Mouse (Mus musculus) intestine, postnatal 0 days (tissue): ENCODE measurements at regions not wholly inside any gene's neighbourhood (a gene's known extent, or its start where the extent isn't known, plus 50 kb on each side); places are given as distances from the start of the nearest gene placed in this dataset.

ENCODE experiments used
- ATAC-seq: fragments of 200-750 bp; cut with Nextera tagmentation; 2 replicates; pipeline ENCODE4 v1.8.0; 2017; ENCODE audit warnings: mild to moderate bottlenecking, moderate TSS enrichment, moderate library complexity
- H3K27ac ChIP-seq: fragments of 300-500 bp; sonication (generic); 2 replicates; pipeline ENCODE4 v1.5.1; 2014; ENCODE audit warnings: mild to moderate bottlenecking, low read depth, low read length, moderate library complexity
- H3K27me3 ChIP-seq: fragments of 300-500 bp; sonication (generic); replicated peaks from 2 replicates; pipeline ENCODE4 v1.6.1; 2014; ENCODE audit warnings: low read length, mixed read lengths; ENCODE audit not compliant: control insufficient read depth, insufficient read depth
- H3K36me3 ChIP-seq: fragments of 300-500 bp; sonication (generic); 2 replicates; pipeline ENCODE4 v1.6.1; 2014; ENCODE audit warnings: mild to moderate bottlenecking, moderate library complexity; ENCODE audit not compliant: control insufficient read depth, insufficient read depth
- H3K4me1 ChIP-seq: fragments of 300-500 bp; sonication (generic); replicated peaks from 2 replicates; pipeline ENCODE4 v1.6.1; 2014; ENCODE audit warnings: antibody characterized with exemption, low read length, mixed read lengths; ENCODE audit not compliant: control insufficient read depth, insufficient read depth
- H3K4me2 ChIP-seq: fragments of 300-500 bp; sonication (generic); replicated peaks from 2 replicates; pipeline ENCODE4 v1.6.1; 2014; ENCODE audit warnings: low read depth, mild to moderate bottlenecking, moderate library complexity
- H3K4me3 ChIP-seq: fragments of 300-500 bp; sonication (generic); 2 replicates; pipeline ENCODE4 v1.5.1; 2014; ENCODE audit warnings: low read depth, low read length
- H3K9ac ChIP-seq: fragments of 300-500 bp; sonication (generic); 2 replicates; pipeline ENCODE4 v1.6.1; 2014; ENCODE audit warnings: mild to moderate bottlenecking, low read depth, low read length
- H3K9me3 ChIP-seq: fragments of 300-500 bp; sonication (generic); 2 replicates; pipeline ENCODE4 v1.6.1; 2016; ENCODE audit warnings: mixed run types; ENCODE audit not compliant: control insufficient read depth
- CTCF ChIP-seq: sonication (generic); IDR thresholded peaks from 2 replicates; pipeline ENCODE4 v1.5.1; 2016; ENCODE audit warnings: low read depth, mild to moderate bottlenecking, control low read depth, antibody characterized with exemption, moderate library complexity
- WGBS: fragments of 180-500 bp; shearing (Covaris S2); extraction: QIAGEN DNeasy Blood & Tissue Kit; methylation state at CpG from one replicate; pipeline ENCODE4 v1.1.7; 2014; 5-methylcytosine and 5-hydroxymethylcytosine counted together

DNA sequence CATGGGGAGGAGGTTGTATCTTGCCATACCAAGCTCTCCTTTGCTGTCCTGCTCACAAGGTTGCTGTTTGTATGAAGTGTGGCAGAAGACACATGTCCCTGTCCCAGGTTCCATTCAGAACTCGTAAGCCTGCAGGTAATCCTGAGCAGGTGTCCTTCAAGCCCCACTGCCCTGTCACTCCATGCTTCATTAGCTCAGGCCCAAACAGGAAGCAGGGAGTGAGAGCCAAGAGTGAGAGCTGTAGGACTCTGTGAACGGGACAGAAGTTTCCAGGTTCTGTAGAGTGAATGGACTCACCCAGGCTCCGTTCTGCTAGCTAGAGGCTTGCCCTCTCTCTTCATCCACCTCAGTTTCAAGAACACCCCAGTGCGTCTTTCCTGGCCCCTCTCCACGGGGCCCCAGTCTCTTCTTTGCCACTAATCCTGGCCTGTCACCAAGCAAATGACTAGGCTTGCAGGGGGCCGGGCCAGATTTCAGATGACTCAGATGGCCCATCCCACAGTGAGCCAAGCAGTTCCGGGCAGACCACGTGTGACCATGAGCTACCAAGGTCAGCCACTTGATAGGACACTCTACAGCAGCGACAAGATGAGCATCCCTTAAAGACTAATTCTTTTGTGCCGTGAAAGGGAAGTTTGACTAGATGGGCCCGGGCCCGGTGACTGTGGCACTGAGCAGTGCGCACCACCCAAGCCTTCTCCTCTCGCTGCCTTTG lies 54.4 kb upstream of the Ubr2 start:
- no peak overlapping the region for H3K4me3 ChIP-seq
- no peak for TF ChIP-seq CTCF
- no peaks in the 10 kb centered on the region for H3K36me3 ChIP-seq
- no peaks in the 10 kb centered on the region for H3K9me3 ChIP-seq
- no peak; the same call in 1 of the 2 replicates for ATAC-seq
- H3K9ac ChIP-seq: no peak overlapping the region
- H3K4me1 ChIP-seq: no peaks in the 10 kb centered on the region
- 72% methylated on average over 14 of the region's 14 CpGs for WGBS
- H3K27ac ChIP-seq: no peak overlapping the region
- H3K4me2 ChIP-seq: no peak overlapping the region
- H3K27me3 ChIP-seq: no peaks in the 10 kb centered on the region

DNA sequence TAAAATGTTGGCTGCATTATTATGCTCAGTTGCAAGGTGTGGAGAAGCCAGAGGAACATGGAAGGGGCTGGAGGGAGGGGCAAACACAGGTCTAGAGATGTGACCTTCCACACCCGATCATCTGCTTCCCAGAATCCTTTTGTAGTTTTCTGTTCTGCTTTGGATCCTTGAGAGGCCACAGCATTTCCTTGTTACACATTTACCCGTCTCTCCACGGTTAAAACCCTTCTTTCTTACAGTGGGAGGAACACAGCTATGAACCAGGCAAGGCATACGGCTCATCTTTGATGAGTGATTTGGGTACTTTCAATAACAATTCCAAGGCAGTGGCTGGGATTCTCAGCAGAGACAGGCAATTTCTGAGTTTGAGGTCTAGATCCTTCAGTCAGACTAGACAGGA lies 53.6 kb upstream of the Ubr2 start:
- Histone ChIP-seq H3K4me3 (no peak overlapping the region), H3K9ac (no peak overlapping the region), H3K4me1 (no peaks in the 10 kb centered on the region), H3K36me3 (no peaks in the 10 kb centered on the region), H3K4me2 (no peak overlapping the region), H3K9me3 (no peaks in the 10 kb centered on the region), H3K27me3 (no peaks in the 10 kb centered on the region), H3K27ac (no peak overlapping the region)
- WGBS: 64% methylated on average over 4 of the region's 4 CpGs
- ATAC-seq: no peak
- no peak for TF ChIP-seq CTCF

GRCm38 (mm10) chr17:47061031-47061620 lies 50.8 kb upstream of the Ubr2 start:
- no peak overlapping the region for H3K4me2 ChIP-seq
- 38% methylated on average over 8 of the region's 8 CpGs for WGBS
- H3K9me3 ChIP-seq: no peaks in the 10 kb centered on the region
- H3K27me3 ChIP-seq: no peaks in the 10 kb centered on the region
- H3K4me3 ChIP-seq: no peak overlapping the region
- no peak overlapping the region for H3K9ac ChIP-seq
- TF ChIP-seq CTCF: no peak
- ATAC-seq: no peak
- no peaks in the 10 kb centered on the region for H3K4me1 ChIP-seq
- no peak overlapping the region for H3K27ac ChIP-seq
- H3K36me3 ChIP-seq: no peaks in the 10 kb centered on the region
